Mouse (Mus musculus): ENCODE data around the gene Sap30bp.

Gene Sap30bp

GRCm38 (mm10) chr11:116010146-116010545, 77.1 kb downstream of the Sap30bp start:
- CTCF ChIA-PET, result interaction anchor here (0.5 to 1.8 kb wide), 7 partner anchors 8 to 582 kb away, joined by 3 to 6 read pairs (median 4); no protein-coding TSS in a partner anchor
- POLR2A ChIA-PET, result interaction anchor here in 3 of 4 experiments (0.5 to 13.1 kb wide), 19 partner anchors 9 to 141 kb away, joined by 3 to 392 read pairs (median 4); no protein-coding TSS in a partner anchor

GRCm38 (mm10) chr11:116010948-116011347, 77.9 kb downstream of the Sap30bp start:
- POLR2A ChIA-PET, result interaction anchor here (0.6 to 13.1 kb wide), 23 partner anchors 9 to 613 kb away, joined by 3 to 392 read pairs (median 6); partner anchors contain the start of genes Unk (in 2 of the 4), Recql5 (in 1 of the 4) and Sap30bp (in 1 of the 4)
- CTCF ChIA-PET, result interaction anchor here in 3 of 4 experiments (0.6 to 2.5 kb wide), 8 partner anchors 9 to 197 kb away, joined by 3 to 14 read pairs (median 4); partner anchors contain the start of gene Caskin2 (in 1 of the 3)

GRCm38 (mm10) chr11:116011529-116012261, 78.6 kb downstream of the Sap30bp start:
- ChIA-PET POLR2A (interaction anchor here (0.5 to 13.1 kb wide), 74 partner anchors 8 to 613 kb away, joined by 3 to 392 read pairs (median 4); partner anchors contain the start of genes Recql5 (in 2 of the 4), Sap30bp (in 2 of the 4), Unk (in 2 of the 4) and Grb2 (in 1 of the 4)), CTCF (interaction anchor here (0.6 to 2.5 kb wide), 17 partner anchors 8 to 291 kb away, joined by 3 to 14 read pairs (median 5); partner anchors contain the start of genes Caskin2 (in 1 of the 4) and Mrpl38 (in 1 of the 4))

GRCm38 (mm10) chr11:116012262-116012947, 79.3 kb downstream of the Sap30bp start, which contains the start of gene Galk1:
Gene Galk1 (minus strand): TSS chr11:116012719.
- ChIA-PET POLR2A (interaction anchor here (0.5 to 13.1 kb wide), 91 partner anchors 8 to 664 kb away, joined by 3 to 392 read pairs (median 4); partner anchors contain the start of genes Unk (in 3 of the 4), Itgb4 (in 2 of the 4), Recql5 (in 2 of the 4) and Sap30bp (in 2 of the 4)), CTCF (interaction anchor here (0.6 to 2.5 kb wide), 29 partner anchors 9 to 290 kb away, joined by 3 to 14 read pairs (median 4); partner anchors contain the start of genes Caskin2 (in 1 of the 4), Mrpl38 (in 1 of the 4) and Unk (in 1 of the 4))

GRCm38 (mm10) chr11:116014821-116015220, 81.7 kb downstream of the Sap30bp start:
- POLR2A ChIA-PET, result interaction anchor here in 3 of 4 experiments (0.9 to 13.1 kb wide), 9 partner anchors 8 to 307 kb away, joined by 3 to 392 read pairs (median 10); partner anchors contain the start of genes Grb2 (in 1 of the 3) and Unk (in 1 of the 3)
- CTCF ChIA-PET, result interaction anchor here in 1 of 4 experiments (0.6 to 0.8 kb wide), 2 partner anchors 26 to 520 kb away, joined by 3 to 4 read pairs; no protein-coding TSS in a partner anchor
